8 mouse cellular contexts compared by ENCODE assay signal in the genomic region with DNA sequence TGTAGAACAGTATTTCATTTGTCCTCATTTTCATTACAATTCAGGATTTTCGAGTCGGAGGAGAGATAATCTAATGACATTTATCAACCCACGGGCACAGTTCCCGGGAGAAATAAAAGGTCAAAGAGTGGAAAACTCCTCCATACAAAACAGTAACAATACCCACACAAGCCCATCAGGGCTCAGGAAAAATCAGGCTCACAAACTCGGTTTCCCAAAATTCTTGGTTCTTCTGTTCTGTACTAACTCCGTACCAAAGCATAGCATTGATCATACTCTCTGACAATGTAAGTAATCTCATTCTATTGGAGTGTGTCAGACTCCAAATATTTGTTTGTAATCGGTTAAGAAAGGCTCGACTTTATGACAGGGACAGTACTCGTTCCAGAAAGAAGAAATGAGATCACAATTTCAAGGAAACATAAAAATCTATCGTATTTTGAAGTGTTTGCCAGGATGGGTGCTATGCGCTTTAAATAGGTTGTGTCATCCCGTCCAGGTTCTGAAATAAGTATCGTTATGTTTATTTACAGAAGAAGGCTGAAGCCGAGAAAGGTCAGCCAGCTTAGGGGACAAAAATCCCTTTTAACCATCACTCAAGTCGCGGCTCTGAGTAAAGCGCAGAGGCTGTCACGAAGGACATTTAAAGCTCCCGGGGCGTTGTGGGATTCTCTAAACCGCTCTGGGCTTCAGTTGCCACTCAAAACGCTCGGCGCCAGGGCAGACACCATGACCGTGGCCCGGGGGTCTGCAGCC. TPM values are rescaled to one million over a fixed set of nuclear protein-coding genes. Genes with fewer than 3 reads are reported as not detected.
A peak's percentile ranks its signal among the peaks of the same experiment; 100 is the strongest.
DNase-seq lines count a peak whose midpoint lies in the region; ATAC-seq lines count a peak whose summit lies in the region.

No protein-coding gene starts in this region.

- peak; percentile 48 for DNase-seq in cerebellum, adult 9-10 months
- no peak for DNase-seq in cerebellum, adult 11-12 months
- DNase-seq in spleen, postnatal 10 days (ENCODE audit: low spot score in 2 of 2), result peak; percentile 44 to 47
- DNase-seq in spleen, adult 18-20 months, result no peak
- DNase-seq in ovary, postnatal 10 days (ENCODE audit: low spot score), result no peak
- no peak for DNase-seq in layer of hippocampus, postnatal 14 days (ENCODE audit: low spot score in 2 of 2)

- peak overlapping the region; percentile 76 for H3K27ac ChIP-seq in limb, embryonic 12.5 days
- H3K27ac ChIP-seq in stomach, embryonic 16.5 days (ENCODE audit: low read length), result peak overlapping the region; percentile 55

- no peaks in the 10 kb centered on the region for H3K36me3 ChIP-seq in limb, embryonic 12.5 days
- no peaks in the 10 kb centered on the region for H3K36me3 ChIP-seq in stomach, embryonic 16.5 days (ENCODE audit: control insufficient read depth, insufficient read depth, low read length)

- 10% methylated on average over 26 of the region's 26 CpGs for WGBS in limb, embryonic 12.5 days
- WGBS in stomach, embryonic 16.5 days, result 2% methylated on average over 26 of the region's 26 CpGs

- peaks cover 16% of the 10 kb centered on the region for H3K4me1 ChIP-seq in limb, embryonic 12.5 days (replicated peaks)
- no peaks in the 10 kb centered on the region; the same call in 1 of the 2 replicates for H3K4me1 ChIP-seq in stomach, embryonic 16.5 days (ENCODE audit: control insufficient read depth, insufficient read depth, low read length)

- peaks cover 6% of the 10 kb centered on the region for H3K9me3 ChIP-seq in limb, embryonic 12.5 days
- H3K9me3 ChIP-seq in stomach, embryonic 16.5 days (replicated peaks; ENCODE audit: control insufficient read depth, low read length), result no peaks in the 10 kb centered on the region

- peaks cover 8% of the 10 kb centered on the region; the same call in 1 of the 2 replicates for H3K27me3 ChIP-seq in limb, embryonic 12.5 days
- H3K27me3 ChIP-seq in stomach, embryonic 16.5 days (ENCODE audit: control insufficient read depth, insufficient read depth, low read length), result no peaks in the 10 kb centered on the region

- H3K4me3 ChIP-seq in limb, embryonic 12.5 days (replicated peaks), result peak overlapping the region; percentile 90
- H3K4me3 ChIP-seq in stomach, embryonic 16.5 days (replicated peaks; ENCODE audit: low read length), result peak overlapping the region; percentile 99

- peak overlapping the region; percentile 82 for H3K9ac ChIP-seq in limb, embryonic 12.5 days (replicated peaks)
- peak overlapping the region; percentile 92 for H3K9ac ChIP-seq in stomach, embryonic 16.5 days (ENCODE audit: low read length)

- ATAC-seq in limb, embryonic 12.5 days (ENCODE audit: insufficient number of reproducible peaks, insufficient read depth, low FRiP score, low TSS enrichment, low read depth), result no peak
- no peak for ATAC-seq in stomach, embryonic 16.5 days (ENCODE audit: insufficient read depth, low FRiP score)

- H3K4me2 ChIP-seq in limb, embryonic 12.5 days, result peak overlapping the region; percentile 70
- H3K4me2 ChIP-seq in stomach, embryonic 16.5 days (ENCODE audit: low read depth, low read length), result peak overlapping the region; percentile 78

RNA-seq across cellular contexts. Expression of a gene that starts 0.7 kb away (rescaled TPM):
- polyA plus RNA-seq in limb, embryonic 12.5 days (2016; fragmentation: Nextera tagmentation; extraction: Ambion mirVana), result 33.5 and 35.0 TPM in 2 replicates
- polyA plus RNA-seq in stomach, embryonic 16.5 days (2015; fragmentation: Nextera tagmentation; extraction: Ambion mirVana), result 18.8 and 20.3 TPM in 2 replicates
- 1 to 10 TPM; 3.5 to 4.1 TPM for total RNA-seq in layer of hippocampus, postnatal 14 days (2021)

RNA-seq across cellular contexts. Expression of a gene that starts 28.6 kb away (rescaled TPM):
- polyA plus RNA-seq in limb, embryonic 12.5 days (2016; fragmentation: Nextera tagmentation; extraction: Ambion mirVana), result 5.8 and 6.2 TPM in 2 replicates
- 8.9 and 9.9 TPM in 2 replicates for polyA plus RNA-seq in stomach, embryonic 16.5 days (2015; fragmentation: Nextera tagmentation; extraction: Ambion mirVana)
- total RNA-seq in layer of hippocampus, postnatal 14 days (2021), result 10 to 100 TPM; 19.7 to 20.6 TPM

RNA-seq across cellular contexts. Expression of a gene that starts 46.8 kb away (rescaled TPM):
- polyA plus RNA-seq in limb, embryonic 12.5 days (2016; fragmentation: Nextera tagmentation; extraction: Ambion mirVana), result 5.0 and 5.6 TPM in 2 replicates
- 1.7 and 3.0 TPM in 2 replicates for polyA plus RNA-seq in stomach, embryonic 16.5 days (2015; fragmentation: Nextera tagmentation; extraction: Ambion mirVana)
- 10 to 100 TPM; 18.2 to 20.9 TPM for total RNA-seq in layer of hippocampus, postnatal 14 days (2021)

RNA-seq across cellular contexts. Expression of a gene that starts 57.7 kb away (rescaled TPM):
- polyA plus RNA-seq in limb, embryonic 12.5 days (2016; fragmentation: Nextera tagmentation; extraction: Ambion mirVana), result 0.15 and 0.40 TPM in 2 replicates
- 0.69 and 0.97 TPM in 2 replicates for polyA plus RNA-seq in stomach, embryonic 16.5 days (2015; fragmentation: Nextera tagmentation; extraction: Ambion mirVana)
- 100 to 1,000 TPM; 143 to 146 TPM for total RNA-seq in layer of hippocampus, postnatal 14 days (2021)

Comparison
In these comparisons a context has a peak if more than half of its experiments do, and no peak if none do; other contexts are left out.
1. DNase-seq: peak in cerebellum, adult 9-10 months (single experiment) and spleen, postnatal 10 days (2 of 2); none in cerebellum, adult 11-12 months (single experiment), spleen, adult 18-20 months (0 of 2), ovary, postnatal 10 days (single experiment) and layer of hippocampus, postnatal 14 days (0 of 2).